Mouse (Mus musculus) cerebellum, postnatal 14 days (tissue): Measurements from ENCODE around the gene Soat2.

Experiments
- DNase-seq, 2 experiments: peaks; one replicate each; pipeline ENCODE4 v3.0.0; 2021; ENCODE audit warnings: mixed read lengths in 2 of 2

Gene Soat2

DNA sequence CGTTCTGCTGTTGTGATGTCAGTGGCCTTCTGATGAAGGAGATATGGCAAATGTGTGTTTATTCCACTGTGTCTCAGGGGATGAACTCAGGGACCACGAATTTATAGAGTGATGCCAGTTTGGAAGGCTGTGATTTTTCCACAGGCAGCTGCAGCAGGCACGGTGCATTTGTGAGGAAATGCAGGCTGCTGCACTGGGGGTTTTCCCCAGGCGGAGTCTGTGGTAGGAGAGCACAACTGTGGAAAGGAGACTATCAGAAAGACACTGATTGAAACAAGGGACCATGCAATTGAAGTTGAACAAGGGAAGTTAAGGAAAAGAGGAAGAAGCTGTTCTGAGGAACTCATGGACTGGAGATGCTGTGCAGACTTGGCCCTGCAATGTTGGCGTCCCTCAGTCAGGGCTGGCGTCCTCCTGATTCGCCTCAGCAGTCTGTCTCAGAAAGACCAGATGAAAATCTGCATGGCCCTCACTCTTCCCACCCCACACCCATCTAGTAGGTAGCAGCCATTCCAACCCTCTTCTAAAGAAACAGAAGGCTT lies 42.0 kb downstream of the Soat2 start:
- no peak for DNase-seq

DNA sequence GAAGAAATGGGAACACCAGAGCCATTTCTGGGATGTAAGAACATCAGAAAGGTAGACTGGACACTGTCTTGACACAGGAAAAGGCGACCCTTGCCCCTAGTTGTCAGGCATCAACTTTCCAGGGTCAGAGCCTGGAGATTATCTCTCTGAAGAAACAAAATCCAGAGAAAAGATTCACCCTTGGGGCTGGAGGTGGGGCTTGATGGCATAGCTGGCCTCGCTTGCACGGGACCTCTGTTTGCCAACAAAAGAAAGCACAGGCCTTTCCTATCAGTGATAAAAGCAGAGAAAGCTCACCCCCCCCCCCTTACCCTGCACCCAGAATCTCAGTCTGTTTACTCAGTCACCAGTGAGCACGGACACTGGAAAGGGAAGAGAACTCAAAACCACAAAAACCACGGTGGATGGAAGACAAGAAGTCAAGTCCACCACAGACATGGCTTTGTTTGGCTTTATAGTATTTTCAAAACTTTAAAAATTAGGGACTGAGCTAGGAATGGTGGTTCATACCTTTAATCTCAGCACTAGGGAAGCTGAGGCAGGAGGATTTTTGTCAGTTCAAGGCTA lies 42.6 kb downstream of the Soat2 start:
- no peak for DNase-seq

DNA sequence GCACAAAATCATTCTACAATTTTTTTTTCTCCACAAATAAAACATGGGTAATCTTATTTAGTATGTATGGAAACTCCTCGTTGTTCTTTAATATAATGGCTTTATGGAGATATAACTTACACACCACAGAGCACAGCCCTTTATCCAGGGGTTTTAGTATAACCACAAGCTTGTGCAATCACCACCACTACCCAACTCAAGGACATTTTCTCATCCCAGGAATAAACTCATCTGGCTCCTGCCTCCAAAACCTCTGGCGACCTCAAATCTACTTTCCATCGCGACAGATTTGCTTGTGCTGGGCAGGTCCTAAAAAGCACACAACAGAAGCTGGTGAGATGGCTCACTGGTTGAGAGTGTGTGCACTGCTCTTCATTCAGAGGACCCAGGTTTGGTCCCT lies 43.3 kb downstream of the Soat2 start:
- no peak for DNase-seq

DNA sequence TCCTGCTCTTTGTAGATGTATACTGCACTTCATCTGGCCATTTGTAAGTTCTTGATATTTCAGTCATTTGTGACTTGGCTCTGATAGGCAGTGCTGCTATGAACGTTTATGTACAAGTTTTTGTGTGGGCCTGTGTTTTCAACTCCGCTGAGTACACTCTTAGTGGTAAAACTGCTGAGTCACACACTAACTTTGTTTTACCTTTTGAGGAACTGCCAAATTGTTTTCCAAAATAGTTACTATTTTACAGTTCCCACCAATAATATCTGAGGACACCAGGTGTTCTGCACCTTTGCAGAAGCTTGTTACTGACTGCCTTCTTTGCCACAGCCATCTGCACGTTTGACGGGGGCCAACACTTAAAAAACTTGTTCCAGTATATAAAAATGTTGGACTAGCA lies 44.1 kb downstream of the Soat2 start:
- DNase-seq, result no peak

DNA sequence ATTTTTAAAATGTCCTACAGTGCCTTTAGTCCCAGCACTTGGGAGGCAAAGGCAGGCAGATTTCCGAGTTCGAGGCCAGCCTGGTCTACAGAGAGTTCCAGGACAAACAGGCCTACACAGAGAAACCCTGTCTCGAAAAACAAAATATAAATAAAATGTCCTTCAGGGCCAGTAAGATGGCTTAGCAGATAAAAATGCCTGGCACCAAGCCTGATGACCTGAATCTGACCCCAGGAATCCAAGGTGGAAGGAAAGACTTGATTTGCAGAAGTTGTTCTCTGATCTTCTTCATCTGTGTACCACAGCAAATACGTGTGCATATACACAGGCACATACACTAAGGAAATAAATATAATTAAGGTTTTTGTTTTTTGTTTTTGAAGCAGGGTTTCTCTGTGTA lies 45.0 kb downstream of the Soat2 start:
- no peak for DNase-seq

DNA sequence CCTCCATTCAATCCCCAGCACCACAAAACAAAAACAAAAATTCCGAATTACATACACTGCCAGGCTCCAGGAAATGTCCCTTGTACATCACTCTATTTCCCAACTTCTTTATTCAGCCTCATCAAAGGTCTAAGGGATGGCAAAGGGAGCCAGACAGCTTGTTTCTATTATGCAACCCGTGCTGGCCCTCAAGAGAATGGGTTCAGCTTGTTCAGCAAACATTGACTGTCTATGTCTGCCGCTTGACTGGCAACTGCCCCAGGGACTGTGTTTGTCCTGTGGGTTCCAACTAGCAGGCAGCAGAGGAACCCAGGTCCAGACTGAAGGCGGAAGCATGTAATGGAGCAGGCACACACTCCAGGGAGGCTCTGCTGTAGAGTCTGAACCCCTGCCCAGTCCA lies 48.5 kb downstream of the Soat2 start:
- no peak for DNase-seq

DNA sequence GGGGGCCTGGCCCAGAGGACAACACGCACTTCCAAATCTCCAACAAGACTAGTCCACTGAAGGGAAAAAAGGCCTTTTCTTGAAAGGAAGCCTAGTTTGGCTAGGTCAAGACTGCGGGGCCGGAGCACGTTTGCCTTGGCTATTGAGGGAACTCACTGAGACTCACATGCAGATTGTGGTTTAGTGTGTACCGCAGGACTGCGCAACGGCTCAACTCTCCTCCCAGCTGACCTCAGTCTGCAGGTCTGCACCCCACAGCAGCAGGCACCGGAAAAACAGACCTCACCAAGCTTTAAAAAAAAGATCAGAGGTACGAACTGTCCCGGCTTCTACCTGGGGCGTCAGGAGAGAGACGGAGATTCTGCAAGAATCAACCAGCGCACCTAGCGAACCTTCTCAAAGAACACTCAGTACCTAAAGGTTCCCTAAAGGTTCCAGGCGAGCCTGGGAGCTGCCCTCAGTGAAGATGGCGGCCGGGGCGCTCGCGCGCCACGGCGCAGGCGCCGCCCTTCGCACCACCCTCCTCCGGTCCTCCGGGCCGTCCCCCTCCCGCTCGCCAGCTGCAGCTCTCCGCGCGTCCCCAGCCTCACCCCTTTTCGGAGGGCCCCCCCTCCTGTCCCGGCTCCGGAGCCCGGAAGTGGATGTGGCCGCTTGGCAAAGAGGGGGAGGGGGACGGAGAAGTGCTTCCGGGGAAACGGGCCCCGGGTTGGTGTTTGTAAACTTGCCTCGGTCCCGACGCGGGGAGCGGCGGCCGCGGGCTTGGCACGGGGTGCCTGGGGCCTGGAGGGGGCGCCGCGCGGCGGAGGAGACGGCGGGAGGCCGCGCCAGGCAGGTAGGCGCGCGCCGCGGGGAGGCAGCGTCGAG lies 52.9 kb downstream of the Soat2 start, which contains the start of gene Zfp740:
Gene Zfp740, plus strand, starts transcription at position 279 of the 864 bp plus-strand sequence.
- DNase-seq, result peak; percentile 96 to 97

DNA sequence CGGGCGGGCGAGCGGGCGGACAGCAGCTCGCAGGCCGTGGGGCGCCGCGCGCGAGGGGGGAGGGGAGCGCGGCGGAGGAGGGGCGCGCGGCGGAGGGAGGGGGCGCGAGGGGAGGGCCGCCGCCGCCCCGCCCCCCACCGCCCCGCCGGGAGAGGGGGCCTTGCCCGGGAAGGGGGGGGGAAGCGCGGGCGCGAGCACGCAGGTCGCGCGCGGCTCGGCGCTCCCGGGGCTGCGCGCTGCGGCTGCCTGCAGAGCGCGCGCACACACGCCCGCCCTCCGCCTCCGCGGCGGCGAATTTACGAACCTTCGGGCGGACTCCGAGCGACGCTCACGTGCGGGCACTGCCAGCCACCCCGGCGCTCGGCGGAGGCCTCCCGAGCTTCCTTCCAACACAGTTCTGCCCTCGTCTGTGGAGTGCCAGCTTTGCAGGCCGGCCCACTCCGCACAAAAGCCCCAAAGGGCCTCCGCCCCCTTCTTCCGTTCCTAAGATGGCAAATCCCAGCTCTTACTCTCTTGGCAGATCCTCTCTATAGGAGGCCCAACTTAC lies 53.6 kb downstream of the Soat2 start:
- DNase-seq, result peak; percentile 77 to 80

DNA sequence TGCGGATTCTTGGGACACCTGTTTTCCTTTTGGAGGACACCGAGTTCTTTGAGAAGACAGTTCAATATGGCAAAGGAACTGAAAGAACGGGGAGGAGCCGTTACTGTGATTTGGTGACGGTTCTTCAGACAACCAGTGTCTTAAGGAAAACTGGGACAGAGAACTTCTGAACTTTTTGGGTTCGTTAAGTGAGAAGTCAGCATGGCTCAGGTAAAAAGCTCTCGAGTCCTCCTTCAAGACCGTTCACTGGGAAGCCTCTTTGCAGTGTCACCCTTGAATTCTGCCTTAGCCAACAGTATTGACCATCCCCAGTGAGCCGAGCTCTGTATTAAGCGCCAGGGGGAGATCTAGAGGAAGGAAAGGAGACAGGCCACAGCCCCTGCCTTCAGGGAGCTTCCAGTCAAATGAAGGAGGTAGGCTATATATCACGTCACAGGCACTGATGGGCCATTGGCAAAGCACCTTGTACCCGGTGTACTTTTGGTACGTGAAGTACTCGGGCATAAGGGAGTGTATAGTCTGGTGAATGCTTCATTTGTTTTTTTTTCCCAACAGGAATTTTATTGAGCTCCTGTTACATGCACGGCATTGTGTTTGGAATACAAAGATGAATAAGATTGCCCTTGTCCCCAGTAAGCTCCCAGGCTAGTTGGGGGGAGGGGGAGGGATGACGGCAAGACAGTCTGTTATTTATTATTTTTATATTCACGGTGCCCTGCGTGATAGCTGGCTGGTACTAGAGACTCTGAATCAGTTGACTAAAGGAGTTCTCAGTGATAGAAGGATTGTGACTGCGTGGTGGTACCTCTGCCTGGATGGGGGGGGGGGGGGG lies 54.6 kb downstream of the Soat2 start, which contains the start of gene Csad:
Gene Csad, minus strand, starts transcription at position 51 of the 832 bp plus-strand sequence.
- no peak for DNase-seq

DNA sequence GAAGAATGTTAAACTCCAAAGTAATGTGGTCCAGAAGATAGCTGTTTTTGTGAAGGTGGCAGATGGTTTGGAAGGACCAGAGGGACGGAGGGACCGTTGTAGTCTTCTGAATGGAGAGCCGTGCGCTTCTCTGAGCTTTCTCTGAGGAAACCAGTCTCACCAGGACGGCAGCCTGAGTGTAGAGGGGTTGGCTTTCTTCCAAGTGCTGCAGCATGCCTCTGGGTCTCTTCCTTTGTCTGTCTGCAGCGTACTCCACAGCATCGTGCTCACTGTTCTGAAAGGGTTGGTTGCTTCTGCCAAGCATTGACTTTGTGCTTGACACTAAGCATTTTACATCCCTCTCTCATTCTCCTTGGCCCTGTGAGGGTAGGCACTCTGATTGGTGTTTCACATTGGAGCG lies 55.5 kb downstream of the Soat2 start:
- DNase-seq, result peak; percentile 53 to 57

DNA sequence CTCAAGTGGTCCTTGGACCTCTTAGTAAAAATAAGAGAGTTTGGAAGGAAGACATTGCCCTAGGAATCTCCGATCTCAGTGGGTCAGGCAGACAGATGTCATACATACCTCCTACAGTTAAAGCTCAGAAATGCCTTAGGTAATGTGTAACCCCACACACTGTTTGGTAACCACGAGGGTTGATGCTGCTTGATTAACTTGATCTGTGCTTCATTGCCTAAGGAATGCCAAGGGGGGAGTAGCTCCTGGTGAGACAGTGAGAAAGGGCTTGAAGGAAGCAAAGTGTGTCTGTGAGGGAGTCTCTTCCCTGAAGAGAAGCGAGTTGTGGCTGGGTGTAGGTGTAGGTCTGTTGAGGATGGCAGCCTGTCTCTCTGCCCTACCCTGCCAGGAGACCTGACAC lies 57.0 kb downstream of the Soat2 start:
- no peak for DNase-seq

DNA sequence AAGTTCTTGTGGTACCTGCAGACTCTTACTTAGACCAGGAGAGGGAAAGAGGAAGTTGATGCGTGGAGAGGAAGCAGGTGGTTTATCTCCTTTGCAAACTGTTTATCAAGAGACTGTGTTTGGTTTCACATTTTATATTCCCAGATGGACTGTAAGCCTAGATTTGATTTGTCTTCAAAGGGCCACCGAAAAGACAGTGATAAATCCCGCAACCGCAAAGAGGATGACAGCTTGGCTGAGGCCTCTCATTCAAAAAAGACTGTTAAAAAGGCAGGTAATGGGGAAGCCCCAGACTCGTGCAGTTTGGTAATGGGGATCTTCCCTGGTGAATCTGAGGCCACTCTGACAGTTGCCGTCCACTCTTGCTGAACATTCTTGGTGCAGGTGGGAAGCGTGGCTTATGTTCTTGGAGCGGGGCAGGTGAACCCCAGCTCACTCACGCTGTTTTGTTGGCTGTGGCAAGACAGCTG lies 57.8 kb downstream of the Soat2 start:
- no peak for DNase-seq

DNA sequence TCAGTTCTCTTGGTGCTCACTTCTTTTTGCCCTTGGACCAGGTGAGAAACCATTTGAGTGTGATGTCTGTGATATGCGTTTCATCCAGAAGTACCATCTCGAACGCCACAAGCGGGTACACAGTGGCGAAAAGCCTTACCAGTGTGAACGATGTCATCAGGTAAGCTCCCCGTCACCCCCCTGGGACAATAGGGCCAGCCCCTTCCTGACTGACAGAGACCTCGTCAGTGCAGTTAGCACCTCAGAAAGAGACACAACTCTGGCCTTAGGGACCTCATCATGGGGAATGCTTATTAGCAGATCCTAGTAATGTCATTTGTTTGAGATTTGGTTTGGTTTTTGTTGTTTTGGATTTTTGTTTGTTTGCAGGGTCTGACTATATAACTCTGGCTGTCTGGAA lies 58.8 kb downstream of the Soat2 start:
- no peak for DNase-seq

DNA sequence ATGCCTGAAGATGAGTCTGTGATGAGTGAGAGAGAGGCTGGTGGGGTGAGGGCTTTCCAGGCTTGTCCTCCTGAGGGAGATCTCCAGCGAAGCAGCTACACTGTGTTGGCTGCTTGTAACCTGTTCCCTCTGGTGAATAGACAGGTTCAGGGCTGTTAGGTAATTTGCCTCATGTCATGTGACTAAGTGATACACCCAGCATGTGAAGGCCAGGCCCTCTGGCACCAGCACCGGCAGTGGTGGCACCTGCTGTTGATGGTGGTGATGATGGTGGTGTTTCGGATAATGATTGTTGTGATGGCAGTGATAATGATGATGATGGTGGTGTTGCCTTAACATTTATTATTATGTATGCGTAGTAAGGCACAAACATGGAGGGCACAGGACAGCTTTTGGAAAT lies 60.5 kb downstream of the Soat2 start:
- DNase-seq, result no peak

DNA sequence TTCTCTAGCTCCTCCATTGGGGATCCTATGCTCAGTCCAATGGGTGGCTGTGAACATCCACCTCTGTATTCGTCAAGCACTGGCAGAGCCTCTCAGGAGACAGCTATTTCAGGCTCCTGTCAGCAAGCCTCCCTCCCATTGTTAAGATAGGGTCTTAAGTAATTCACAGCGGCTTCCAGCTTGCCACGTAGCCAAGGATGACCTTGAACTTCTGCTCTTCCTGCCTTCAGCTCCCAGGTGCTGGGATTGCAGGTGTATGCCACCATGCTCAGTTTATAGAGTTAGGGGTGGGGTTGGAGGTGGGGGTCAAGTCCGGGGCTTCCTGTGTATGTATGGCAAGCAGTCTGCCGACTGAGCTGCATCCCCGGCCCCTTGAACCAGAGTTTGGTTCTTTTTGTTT lies 61.6 kb downstream of the Soat2 start:
- no peak for DNase-seq
